Mouse (Mus musculus): ENCODE results near the gene Coq8b. TPM values are rescaled to one million over a fixed set of nuclear protein-coding genes. Genes with fewer than 3 reads are reported as not detected.

The Coq8b gene
- polyA plus RNA-seq, 1 experiment from 2014 or later, result 16.8 TPM

DNA sequence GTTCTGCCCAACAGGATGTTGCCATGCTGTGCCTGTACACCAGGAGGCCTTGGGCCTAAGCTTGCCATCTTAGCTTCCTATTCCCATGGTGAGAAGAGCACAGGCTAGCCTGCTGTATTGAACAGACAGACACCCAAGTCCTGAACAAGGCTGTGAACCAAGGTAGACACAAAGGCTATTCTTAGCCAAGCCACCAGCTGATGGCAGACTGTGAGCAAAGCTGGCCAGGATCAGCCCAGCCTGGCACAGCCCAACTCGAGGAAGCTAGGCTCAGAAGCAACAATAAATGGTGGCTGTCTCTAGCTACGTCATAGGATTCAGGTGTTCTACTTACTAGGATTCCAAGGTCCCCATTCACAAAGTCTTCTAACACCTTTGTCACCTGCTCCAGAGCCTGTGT lies 20.2 kb upstream of the Coq8b start:
- ATAC-seq, result no peak
- Histone ChIP-seq H3K4me2 (replicated peaks; ENCODE audit: low read depth) (no peak overlapping the region), H3K9me3 (ENCODE audit: control insufficient read depth) (no peaks in the 10 kb centered on the region), H3K4me3 (ENCODE audit: low read depth, low read length) (no peak overlapping the region), H3K9ac (ENCODE audit: low read depth, low read length) (no peak overlapping the region), H3K4me1 (replicated peaks; ENCODE audit: control insufficient read depth, insufficient read depth, low read length) (no peaks in the 10 kb centered on the region), H3K27me3 (replicated peaks; ENCODE audit: control insufficient read depth, insufficient read depth, low read length) (no peaks in the 10 kb centered on the region), H3K27ac (ENCODE audit: low read depth, low read length) (no peak overlapping the region), H3K36me3 (ENCODE audit: control insufficient read depth, insufficient read depth) (peaks cover 84% of the 10 kb centered on the region)
- no peak for TF ChIP-seq CTCF (IDR thresholded peaks at IDR 0.05; ENCODE audit: low read depth)
- WGBS, result 84% methylated on average over 2 of the region's 2 CpGs

DNA sequence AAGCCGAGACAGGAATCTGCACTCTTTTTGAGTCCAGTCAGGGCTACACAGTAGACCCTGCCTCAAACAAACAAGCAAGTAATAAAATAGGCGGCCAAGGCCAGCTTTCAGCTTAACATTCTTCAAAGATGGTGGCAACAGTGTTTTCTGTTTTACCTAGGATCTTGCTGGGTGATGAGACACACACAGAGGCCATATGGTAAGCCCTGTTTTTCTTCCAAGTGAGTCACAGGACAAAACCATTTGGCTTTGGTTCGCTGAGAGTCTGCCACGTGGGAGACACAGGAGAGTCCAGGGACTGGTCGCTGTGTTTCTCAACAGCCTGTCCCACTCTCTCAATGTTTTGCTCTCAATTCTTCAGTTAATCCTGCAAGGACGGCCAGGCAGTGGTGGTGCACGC lies 14.2 kb upstream of the Coq8b start:
- no peak for TF ChIP-seq CTCF (IDR thresholded peaks at IDR 0.05; ENCODE audit: low read depth)
- ATAC-seq, result no peak
- Histone ChIP-seq H3K4me2 (replicated peaks; ENCODE audit: low read depth) (no peak overlapping the region), H3K27me3 (replicated peaks; ENCODE audit: control insufficient read depth, insufficient read depth, low read length) (no peaks in the 10 kb centered on the region), H3K9me3 (ENCODE audit: control insufficient read depth) (no peaks in the 10 kb centered on the region), H3K27ac (ENCODE audit: low read depth, low read length) (no peak overlapping the region), H3K36me3 (ENCODE audit: control insufficient read depth, insufficient read depth) (peaks cover 42% of the 10 kb centered on the region), H3K9ac (ENCODE audit: low read depth, low read length) (no peak overlapping the region), H3K4me1 (replicated peaks; ENCODE audit: control insufficient read depth, insufficient read depth, low read length) (no peaks in the 10 kb centered on the region), H3K4me3 (ENCODE audit: low read depth, low read length) (no peak overlapping the region)
- 83% methylated on average over 7 of the region's 7 CpGs for WGBS

DNA sequence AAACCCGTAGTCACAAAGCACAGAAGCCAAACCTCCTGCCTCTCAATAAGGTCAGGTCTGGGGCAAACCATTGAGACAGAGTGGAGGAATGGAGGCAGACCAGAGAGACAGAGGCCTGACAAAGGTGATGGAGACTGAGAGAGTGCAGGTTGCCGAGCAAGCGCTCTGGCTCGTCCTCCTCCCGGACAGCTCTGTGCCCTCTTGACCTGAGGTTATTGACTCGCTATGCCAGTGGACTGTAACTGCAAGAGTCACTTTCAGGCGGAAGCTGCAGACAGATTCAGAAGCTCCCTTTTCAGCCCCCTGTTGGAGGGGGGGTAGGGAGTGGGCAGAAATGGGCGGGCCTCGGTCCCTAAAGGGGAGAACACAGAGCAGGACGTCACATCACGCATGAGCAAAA lies 12.9 kb upstream of the Coq8b start:
- no peak for ATAC-seq
- Histone ChIP-seq H3K36me3 (ENCODE audit: control insufficient read depth, insufficient read depth) (peaks cover 33% of the 10 kb centered on the region), H3K9ac (ENCODE audit: low read depth, low read length) (no peak overlapping the region), H3K27ac (ENCODE audit: low read depth, low read length) (no peak overlapping the region), H3K27me3 (replicated peaks; ENCODE audit: control insufficient read depth, insufficient read depth, low read length) (no peaks in the 10 kb centered on the region), H3K9me3 (ENCODE audit: control insufficient read depth) (no peaks in the 10 kb centered on the region), H3K4me2 (replicated peaks; ENCODE audit: low read depth) (no peak overlapping the region), H3K4me3 (ENCODE audit: low read depth, low read length) (no peak overlapping the region), H3K4me1 (replicated peaks; ENCODE audit: control insufficient read depth, insufficient read depth, low read length) (0 out of 2 replicates have a peak, but pooled peaks cover 4% of the 10 kb centered on the region)
- no peak for TF ChIP-seq CTCF (IDR thresholded peaks at IDR 0.05; ENCODE audit: low read depth)
- 69% methylated on average over 11 of the region's 11 CpGs for WGBS

DNA sequence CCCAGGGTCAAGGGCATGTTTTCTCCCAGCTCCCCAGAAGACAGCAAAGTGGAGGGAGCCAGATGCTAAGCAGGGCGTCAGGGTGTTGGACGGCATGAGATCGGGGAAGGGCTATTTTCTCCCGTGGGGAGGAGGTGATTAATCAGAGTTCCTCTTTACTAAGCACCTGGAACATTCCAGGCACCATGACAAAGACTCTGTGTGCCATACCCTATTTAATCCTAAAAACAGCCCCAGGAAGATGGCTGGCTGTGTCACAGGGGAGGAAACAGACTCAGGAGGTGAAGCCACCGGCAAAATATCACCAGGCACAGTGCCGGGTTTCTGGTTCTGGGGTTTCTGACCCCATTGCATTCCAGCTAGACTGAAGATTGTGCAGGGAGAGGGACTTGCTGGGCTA lies 10.9 kb upstream of the Coq8b start:
- Histone ChIP-seq H3K27ac (ENCODE audit: low read depth, low read length) (peak overlapping the region; percentile 35; the same call in 1 of the 2 replicates), H3K4me2 (replicated peaks; ENCODE audit: low read depth) (no peak overlapping the region), H3K9ac (ENCODE audit: low read depth, low read length) (no peak overlapping the region), H3K27me3 (replicated peaks; ENCODE audit: control insufficient read depth, insufficient read depth, low read length) (no peaks in the 10 kb centered on the region), H3K4me3 (ENCODE audit: low read depth, low read length) (no peak overlapping the region), H3K4me1 (replicated peaks; ENCODE audit: control insufficient read depth, insufficient read depth, low read length) (0 out of 2 replicates have a peak, but pooled peaks cover 8% of the 10 kb centered on the region), H3K36me3 (ENCODE audit: control insufficient read depth, insufficient read depth) (peaks cover 22% of the 10 kb centered on the region), H3K9me3 (ENCODE audit: control insufficient read depth) (no peaks in the 10 kb centered on the region)
- ATAC-seq, result no peak
- WGBS, result 47% methylated on average over 6 of the region's 6 CpGs
- no peak for TF ChIP-seq CTCF (IDR thresholded peaks at IDR 0.05; ENCODE audit: low read depth)

DNA sequence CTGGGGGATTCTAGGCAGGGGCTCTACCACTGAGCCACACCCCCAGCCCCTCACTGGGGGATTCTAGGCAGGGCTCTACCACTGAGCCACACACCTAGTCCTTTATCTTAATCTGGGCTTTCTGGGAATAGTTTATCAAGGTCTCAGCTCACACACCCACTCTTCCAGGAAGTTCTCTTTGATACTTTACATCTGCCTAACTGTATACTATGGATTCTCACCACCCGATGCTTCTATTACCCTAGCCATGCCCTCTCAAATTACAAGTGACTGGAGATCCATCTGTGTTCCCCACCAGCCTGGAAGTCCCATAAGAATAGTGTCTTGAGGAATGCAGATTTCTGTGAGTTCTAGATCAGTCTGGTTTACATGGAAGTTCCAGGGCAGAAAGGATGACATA lies 10.3 kb upstream of the Coq8b start:
- no peaks in the 10 kb centered on the region for H3K9me3 ChIP-seq (ENCODE audit: control insufficient read depth)
- H3K9ac ChIP-seq (ENCODE audit: low read depth, low read length), result no peak overlapping the region
- peak overlapping the region; percentile 35; the same call in 1 of the 2 replicates for H3K27ac ChIP-seq (ENCODE audit: low read depth, low read length)
- TF ChIP-seq CTCF (IDR thresholded peaks at IDR 0.05; ENCODE audit: low read depth), result no peak
- ATAC-seq, result no peak
- H3K4me3 ChIP-seq (ENCODE audit: low read depth, low read length), result no peak overlapping the region
- H3K36me3 ChIP-seq (ENCODE audit: control insufficient read depth, insufficient read depth), result peaks cover 16% of the 10 kb centered on the region; the same call in 1 of the 2 replicates
- WGBS, result 32% methylated on average over 1 of the region's 1 CpGs
- H3K27me3 ChIP-seq (replicated peaks; ENCODE audit: control insufficient read depth, insufficient read depth, low read length), result no peaks in the 10 kb centered on the region
- no peak overlapping the region for H3K4me2 ChIP-seq (replicated peaks; ENCODE audit: low read depth)
- H3K4me1 ChIP-seq (replicated peaks; ENCODE audit: control insufficient read depth, insufficient read depth, low read length), result 0 out of 2 replicates have a peak, but pooled peaks cover 8% of the 10 kb centered on the region

DNA sequence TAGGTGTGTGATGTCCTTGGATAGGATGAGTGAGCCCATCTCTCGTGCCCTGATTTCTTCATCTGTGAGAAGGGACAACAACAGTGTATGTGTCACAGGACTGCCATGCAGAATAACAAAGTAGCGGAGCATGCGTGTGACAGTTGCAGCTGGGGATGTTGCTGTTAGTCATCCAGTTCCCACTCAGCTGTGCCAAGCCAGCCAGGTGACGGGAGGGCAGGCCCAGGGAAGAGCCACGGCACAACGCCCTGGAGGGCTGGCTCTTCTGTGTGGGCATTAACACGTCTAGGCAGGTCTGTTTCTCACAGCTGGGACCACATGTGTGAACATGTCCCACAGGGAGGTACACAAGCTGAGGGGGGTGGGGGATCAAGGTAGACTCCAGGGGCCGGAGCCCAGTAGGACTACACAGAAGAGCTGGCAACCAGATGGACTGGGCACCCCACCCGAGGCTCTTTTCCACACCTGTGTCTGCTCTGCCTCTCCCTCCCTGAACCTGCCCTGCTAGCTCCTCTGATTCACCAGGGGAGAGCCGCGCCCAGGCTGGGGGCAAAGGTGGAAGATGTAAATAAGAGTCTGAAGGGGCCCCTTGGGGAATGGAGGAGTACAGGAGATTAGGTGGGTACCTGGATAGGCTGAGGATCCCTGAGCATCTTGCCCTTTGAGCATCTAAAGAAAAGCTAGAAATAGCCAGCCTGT lies 7.8 kb upstream of the Coq8b start:
- peak; percentile 88 for ATAC-seq
- Histone ChIP-seq H3K27me3 (replicated peaks; ENCODE audit: control insufficient read depth, insufficient read depth, low read length) (no peaks in the 10 kb centered on the region), H3K4me1 (replicated peaks; ENCODE audit: control insufficient read depth, insufficient read depth, low read length) (0 out of 2 replicates have a peak, but pooled peaks cover 8% of the 10 kb centered on the region), H3K4me2 (replicated peaks; ENCODE audit: low read depth) (peak overlapping the region; percentile 82), H3K4me3 (ENCODE audit: low read depth, low read length) (peak overlapping the region; percentile 90), H3K36me3 (ENCODE audit: control insufficient read depth, insufficient read depth) (0 out of 2 replicates have a peak, but pooled peaks cover 6% of the 10 kb centered on the region), H3K9me3 (ENCODE audit: control insufficient read depth) (no peaks in the 10 kb centered on the region), H3K27ac (ENCODE audit: low read depth, low read length) (peak overlapping the region; percentile 94), H3K9ac (ENCODE audit: low read depth, low read length) (peak overlapping the region; percentile 37)
- no peak for TF ChIP-seq CTCF (IDR thresholded peaks at IDR 0.05; ENCODE audit: low read depth)
- 35% methylated on average over 11 of the region's 11 CpGs for WGBS

Data from intestine, postnatal 0 days (tissue).